Mouse (Mus musculus) lung, adult 18-20 months (tissue): ENCODE measurements around the gene Ino80b.
A peak's percentile ranks its signal among the peaks of the same experiment; 100 is the strongest.

Experiments
- DNase-seq, 2 experiments: peaks; one replicate each; pipeline ENCODE4 v3.0.0; 2022; ENCODE audit warnings: mixed read lengths in 2 of 2

Ino80b gene

DNA sequence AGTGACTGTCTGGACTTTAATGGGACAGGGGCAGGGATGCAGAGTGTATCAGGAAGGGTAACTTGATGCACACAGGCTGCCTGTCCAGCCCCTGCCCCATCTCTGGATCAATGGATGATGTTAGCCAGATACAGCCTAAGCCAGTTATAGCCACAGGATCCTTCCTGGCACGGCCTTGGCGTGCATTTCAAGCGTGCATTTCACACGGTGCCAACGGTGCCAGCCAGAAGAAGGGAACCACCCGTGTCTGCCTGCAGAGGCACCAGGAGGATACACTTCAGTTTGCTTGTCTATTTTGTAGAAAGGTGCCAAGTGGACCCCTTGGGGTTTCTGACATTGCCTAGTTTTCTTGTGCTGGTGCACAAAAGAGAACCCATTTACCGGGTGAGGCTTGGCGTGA is 14.8 kb upstream of the Ino80b start:
- no peak for DNase-seq

- DNase-seq = no peak
Observed at GRCm38 (mm10) chr6:83138056-83138455, 12.8 kb upstream of the Ino80b start.

DNA sequence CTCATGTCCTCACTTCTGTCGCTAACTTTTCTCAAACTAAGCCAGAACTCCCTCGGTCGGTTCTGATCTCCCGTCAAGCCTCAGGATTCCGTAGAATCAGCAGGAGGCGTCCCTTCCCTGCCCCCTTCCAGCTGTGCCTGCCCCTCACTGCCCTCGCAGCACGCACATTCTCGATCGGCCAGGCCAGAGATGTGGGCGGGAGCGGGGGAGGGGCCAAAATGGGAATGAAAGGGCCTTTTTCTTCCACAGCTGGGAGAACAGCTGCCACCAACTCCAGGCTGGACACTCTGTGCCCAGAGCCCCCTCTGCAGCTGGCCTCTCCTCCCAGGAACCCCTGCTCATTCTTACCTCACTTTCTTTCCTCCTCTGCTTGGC is 12.3 kb upstream of the Ino80b start:
- peak; percentile 87 to 90 for DNase-seq

- peak; percentile 46 to 54 for DNase-seq
Observed at GRCm38 (mm10) chr6:83136881-83137575, 11.8 kb upstream of the Ino80b start.

DNA sequence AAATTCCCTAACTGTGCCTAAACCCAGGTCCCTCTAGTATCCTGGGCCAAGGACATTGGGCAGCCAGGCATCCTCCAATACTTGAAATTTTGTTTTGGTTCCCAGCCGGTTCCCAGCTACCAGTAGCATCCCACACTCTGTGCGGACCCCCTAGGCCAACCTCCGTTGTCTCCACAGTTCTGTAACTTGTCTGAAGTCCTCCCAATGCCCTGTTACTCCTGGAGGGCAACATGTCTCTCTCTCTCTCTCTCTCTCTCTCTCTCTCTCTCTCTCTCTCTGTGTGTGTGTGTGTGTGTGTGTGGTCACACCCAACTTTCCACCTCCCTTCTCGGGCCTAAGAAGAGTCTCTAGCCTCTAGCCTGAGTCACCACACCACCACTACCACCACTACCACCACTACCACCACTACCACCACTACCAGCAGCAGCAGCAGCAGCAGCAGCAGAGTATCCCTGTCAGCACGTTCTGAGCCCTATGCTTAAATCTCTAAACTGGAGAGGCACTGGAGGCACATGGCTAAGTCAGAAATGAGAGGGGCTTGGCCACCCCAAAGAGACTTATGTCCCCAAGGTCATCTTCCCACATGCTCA is 11.2 kb upstream of the Ino80b start:
- no peak for DNase-seq

- DNase-seq = peak; percentile 73 to 79
Observed at GRCm38 (mm10) chr6:83135571-83136161, 10.4 kb upstream of the Ino80b start.

GRCm38 (mm10) chr6:83134951-83135513 is 9.8 kb upstream of the Ino80b start, which contains the start of gene Rtkn:
Gene Rtkn (plus strand): TSS chr6:83135463.
- DNase-seq = peak in 1 of 2 experiments; percentile 38

DNA sequence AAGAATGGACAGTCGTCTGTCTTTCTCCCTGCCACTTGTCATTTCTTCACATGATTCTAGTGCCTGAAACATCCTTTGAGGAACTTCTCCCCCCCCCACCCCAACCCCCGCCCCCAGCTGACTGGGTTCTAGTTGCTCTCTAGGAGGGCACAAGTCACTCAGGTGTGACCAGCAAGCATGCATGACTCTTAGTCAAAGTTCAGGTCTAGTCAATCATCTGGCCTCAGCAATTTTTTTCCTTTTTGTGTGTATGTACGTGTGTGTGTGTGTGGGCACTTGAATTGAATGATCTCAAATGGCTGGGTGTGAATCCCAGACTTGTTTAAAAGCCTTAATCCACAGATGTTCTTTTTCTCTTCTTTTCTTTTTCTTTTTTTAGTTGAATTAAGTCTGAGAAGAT is 9.0 kb upstream of the Ino80b start:
- no peak for DNase-seq

GRCm38 (mm10) chr6:83132176-83132919 is 7.1 kb upstream of the Ino80b start:
- no peak for DNase-seq

GRCm38 (mm10) chr6:83131469-83132034 is 6.3 kb upstream of the Ino80b start:
- DNase-seq = peak; percentile 55 to 75

- DNase-seq = no peak
Observed at GRCm38 (mm10) chr6:83127419-83127818, 2.2 kb upstream of the Ino80b start.

- peak; percentile 92 to 95 for DNase-seq
Observed at GRCm38 (mm10) chr6:83124851-83125312, 349 bp downstream of the Ino80b start.

DNA sequence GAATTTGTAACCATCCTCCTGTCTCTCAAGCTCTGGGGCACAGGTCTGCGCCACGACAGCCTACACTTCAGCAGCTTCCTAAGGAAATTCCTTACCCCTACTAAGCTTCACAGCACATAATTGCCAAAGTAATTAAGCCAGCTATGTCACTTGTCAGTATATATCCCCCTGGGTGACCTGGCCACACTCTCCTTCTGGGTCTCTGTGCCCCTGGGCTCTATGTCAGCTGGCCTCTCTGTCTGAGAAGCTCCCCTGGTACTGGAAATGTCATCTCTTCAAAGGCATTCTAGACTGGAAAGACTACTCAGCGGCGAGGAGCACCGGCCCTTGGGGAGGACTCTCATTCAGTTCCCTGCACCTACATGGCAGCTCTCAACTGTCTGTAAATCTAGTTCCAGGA is 2.3 kb downstream of the Ino80b start:
- no peak for DNase-seq

DNA sequence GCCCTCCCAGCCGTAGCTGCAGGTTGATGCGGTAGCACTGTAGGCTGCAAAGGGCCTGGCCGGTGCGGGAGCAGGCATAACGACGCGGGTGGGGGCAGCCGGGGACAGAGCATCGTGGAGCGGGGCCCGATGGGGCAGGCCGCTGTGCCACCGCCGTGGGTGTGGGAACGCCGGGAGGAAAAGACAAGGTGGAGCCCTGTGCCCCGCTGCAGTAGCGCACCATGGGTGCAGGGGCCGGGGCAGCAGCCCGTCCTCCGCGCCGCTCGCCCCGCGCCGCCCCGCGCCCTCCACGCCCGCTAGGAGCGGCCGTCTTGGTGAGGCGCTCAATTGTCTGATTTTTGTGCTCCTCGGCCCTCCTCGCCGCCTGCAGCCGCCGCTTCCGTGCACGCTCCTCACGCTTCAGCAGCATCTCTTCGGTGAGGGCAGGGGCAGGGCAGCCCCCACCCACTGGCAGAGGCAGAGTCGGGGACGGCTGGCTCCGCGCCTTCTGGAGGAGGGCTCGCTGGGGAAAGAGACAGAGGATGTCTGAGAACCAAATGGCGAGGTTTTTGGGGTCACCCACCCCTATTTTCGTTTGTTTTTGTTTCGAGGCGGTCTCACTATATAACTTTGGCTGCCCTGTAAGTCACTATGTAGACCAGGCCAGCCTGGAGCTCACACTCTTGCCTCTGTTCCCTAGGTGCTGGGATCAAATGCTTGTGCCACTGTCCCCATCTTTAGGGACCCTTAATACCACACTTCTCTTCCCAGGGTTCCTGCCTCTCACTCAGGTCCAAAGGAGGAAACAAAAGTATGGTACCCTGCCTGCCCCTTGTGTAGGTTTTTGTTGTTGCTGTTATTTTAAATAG is 3.1 kb downstream of the Ino80b start:
- DNase-seq = no peak

DNA sequence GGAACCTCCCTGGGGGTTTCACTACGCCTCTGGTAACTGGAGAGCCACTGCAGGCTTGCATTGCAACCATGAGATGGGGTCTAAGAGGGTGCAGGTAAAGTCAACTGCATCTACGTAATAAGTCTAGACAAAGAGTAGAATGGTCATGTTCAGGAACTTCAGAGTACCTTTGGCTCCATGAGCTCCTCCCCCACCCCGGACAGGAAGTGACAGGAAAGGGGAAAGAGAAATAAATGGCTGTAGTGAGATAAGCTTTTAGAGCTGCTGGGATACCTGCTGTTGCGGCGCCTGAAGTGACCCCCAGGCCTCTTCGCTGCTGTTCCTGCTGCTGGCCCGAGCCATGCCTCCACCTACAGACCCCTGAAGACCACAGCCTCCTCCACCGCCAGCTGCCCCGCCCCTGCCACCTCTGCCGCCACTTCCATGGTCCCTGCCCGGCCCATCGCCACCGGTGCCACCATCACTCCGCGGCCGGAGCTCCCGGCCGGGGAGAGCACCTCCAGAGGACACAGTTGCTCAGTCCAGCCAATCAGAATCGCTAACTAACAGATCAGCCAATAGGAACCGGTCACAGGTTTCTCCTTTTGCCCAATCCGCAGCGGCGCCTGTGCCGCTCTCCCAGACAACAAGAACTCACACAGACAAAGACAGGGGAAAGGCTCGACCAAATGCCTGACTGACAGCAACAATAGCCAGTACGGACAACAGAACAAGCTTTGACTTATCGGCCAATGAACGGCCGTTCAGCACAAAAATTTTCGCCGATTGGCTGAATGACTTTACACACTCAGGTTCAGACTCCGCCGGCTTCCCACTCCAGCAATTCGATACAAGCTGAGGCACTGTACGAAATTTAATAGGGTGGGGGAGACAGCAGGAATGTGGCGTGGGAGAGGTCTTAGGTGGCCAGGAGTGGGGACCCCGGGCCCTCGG is 4.0 kb downstream of the Ino80b start, which contains the start of gene Wbp1:
Gene Wbp1 (minus strand): TSS at position 630 of the 933 bp plus-strand sequence.
- peak; percentile 98 for DNase-seq

- no peak for DNase-seq
Observed at GRCm38 (mm10) chr6:83119734-83120051, 5.5 kb downstream of the Ino80b start.

DNA sequence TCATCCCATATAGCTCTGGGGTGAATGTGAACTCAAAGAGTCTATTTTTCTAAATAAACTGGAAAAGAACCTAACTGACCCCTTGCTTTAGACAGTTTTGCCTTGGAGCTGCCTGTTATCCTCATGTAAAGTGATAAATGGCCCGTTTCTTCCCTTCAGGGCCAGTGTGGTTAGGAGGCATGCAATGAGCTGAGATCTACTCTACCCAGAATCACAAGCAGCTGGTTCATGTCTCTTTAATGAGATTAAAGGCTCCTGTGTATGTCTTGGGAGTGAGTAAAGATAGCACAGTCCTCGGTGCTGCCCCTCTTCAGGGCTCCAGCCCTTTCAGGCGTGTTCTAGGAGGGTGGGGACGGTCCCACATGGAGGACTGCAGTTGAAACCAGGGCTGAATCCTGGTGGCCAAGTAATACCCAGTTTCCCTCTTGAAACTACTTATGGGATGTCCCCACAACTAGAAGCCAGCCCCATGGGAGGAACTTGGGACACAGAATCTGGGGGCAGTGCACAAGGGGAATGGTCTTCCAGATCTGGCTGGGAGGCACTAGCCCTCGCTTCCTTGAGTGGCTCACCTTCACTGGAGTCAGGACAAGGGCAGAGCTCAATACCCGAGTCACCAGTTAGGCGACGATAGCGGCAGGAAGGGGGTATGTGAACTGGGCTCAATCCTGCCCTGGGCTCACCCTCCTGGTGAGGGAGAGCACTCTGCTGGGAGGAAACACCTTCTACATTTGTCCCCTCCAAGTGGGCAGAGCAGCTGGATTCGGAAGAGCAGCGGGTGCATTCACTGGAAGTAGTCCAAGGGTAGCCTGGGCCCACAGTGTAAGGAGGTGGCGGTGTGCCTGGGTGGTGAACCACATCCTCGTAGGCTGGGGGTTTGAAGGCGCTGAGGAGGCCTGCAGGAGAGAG is 6.2 kb downstream of the Ino80b start:
- DNase-seq = no peak

- no peak for DNase-seq
Observed at GRCm38 (mm10) chr6:83118369-83118768, 6.9 kb downstream of the Ino80b start.

DNA sequence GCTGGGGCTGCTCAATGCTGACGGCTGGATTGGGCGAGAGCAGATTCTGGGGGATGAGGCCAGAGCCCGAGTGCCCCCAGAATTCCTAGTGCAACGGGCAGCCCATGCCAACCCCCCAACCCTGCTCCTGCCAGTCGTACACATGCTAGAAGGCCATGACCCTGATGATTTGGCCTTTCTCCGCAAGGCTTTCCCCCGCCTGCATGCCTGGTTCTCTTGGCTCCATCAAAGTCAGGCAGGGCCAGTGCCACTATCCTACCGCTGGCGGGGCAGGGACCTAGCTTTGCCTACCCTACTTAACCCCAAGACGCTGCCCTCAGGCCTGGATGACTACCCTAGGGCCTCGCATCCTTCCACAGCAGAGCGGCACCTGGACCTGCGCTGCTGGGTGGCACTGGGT is 7.6 kb downstream of the Ino80b start:
- DNase-seq = no peak

GRCm38 (mm10) chr6:83117165-83117438 is 8.1 kb downstream of the Ino80b start:
- DNase-seq = no peak
